In the genomic region with DNA sequence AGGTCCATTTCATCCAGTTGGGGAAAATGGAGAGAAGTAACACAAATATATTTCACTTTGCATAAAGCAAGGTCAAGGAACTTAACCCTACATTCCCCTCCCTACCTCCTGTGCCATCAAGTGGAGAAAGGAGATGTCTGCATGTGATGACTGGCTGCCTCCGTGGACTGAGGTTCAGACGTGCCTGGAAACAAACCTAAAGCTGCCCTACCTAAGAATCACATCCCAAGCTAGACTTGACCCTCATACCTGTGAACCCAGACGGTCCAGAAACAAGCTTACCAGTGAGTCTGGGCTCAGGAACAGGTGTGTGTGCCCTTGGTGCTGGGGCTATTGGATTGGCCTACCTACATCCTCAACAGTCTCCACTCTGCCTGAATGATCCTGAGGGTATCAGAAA, we compare ENCODE assay signal across 1 mouse cellular context.
TF ChIP-seq lines count a peak whose summit lies in the region.

No protein-coding gene starts in this region.

TF ChIP-seq in MEL, 35 proteins besides CTCF, POLR2A, EP300 and RAD21:
- no peak for TF ChIP-seq CHD2 (IDR thresholded peaks at IDR 0.05; ENCODE audit: low read length)
- TF ChIP-seq RCOR1 (IDR thresholded peaks at IDR 0.05; ENCODE audit: low read depth, low read length): no peak
- no peak for TF ChIP-seq BHLHE40 (IDR thresholded peaks at IDR 0.05; ENCODE audit: borderline replicate concordance, low read depth, low read length)
- no peak for TF ChIP-seq ZC3H11A (IDR thresholded peaks at IDR 0.05; ENCODE audit: low read depth, low read length)
- TF ChIP-seq MAFK (IDR thresholded peaks at IDR 0.05; ENCODE audit: borderline replicate concordance, low read depth, low read length): no peak
- no peak for TF ChIP-seq KAT2A (conservative IDR thresholded peaks at IDR 0.05; ENCODE audit: low read depth, low read length)
- TF ChIP-seq ZNF384 (IDR thresholded peaks at IDR 0.05; ENCODE audit: low read depth, low read length): no peak
- no peak for TF ChIP-seq MEF2A (IDR thresholded peaks at IDR 0.05; ENCODE audit: extremely low read depth, insufficient replicate concordance, low read depth, low read length, poor library complexity, severe bottlenecking)
- TF ChIP-seq USF2 (IDR thresholded peaks at IDR 0.05; ENCODE audit: borderline replicate concordance in 1 of 2, insufficient read depth in 1 of 2, low read depth in 1 of 2, low read length in 2 of 2): no peak
- no peak for TF ChIP-seq GABPA (IDR thresholded peaks at IDR 0.05; ENCODE audit: low read depth, low read length)
- no peak for TF ChIP-seq SIN3A (IDR thresholded peaks at IDR 0.05; ENCODE audit: low read length)
- no peak for TF ChIP-seq ZKSCAN1 (IDR thresholded peaks at IDR 0.05; ENCODE audit: low read depth, low read length)
- TF ChIP-seq JUND (IDR thresholded peaks at IDR 0.05; ENCODE audit: low read depth, low read length): no peak
